Mouse (Mus musculus) bone marrow, adult 2 months (tissue): ENCODE measurements around the gene Ing3.

ENCODE experiments used
- CTCF ChIP-seq: fragments of 200-500 bp; IDR thresholded peaks from 2 replicates; pipeline ENCODE4 v1.5.1; 2011; ENCODE audit warnings: low read length, control low read depth; ENCODE audit not compliant: control insufficient read depth, insufficient read depth
- POLR2A ChIP-seq: fragments of 200-500 bp; IDR thresholded peaks from 2 replicates; pipeline ENCODE4 v1.6.1; 2011; ENCODE audit warnings: low read depth, mild to moderate bottlenecking, control low read depth, low read length, borderline replicate concordance; ENCODE audit not compliant: control insufficient read depth

DNA sequence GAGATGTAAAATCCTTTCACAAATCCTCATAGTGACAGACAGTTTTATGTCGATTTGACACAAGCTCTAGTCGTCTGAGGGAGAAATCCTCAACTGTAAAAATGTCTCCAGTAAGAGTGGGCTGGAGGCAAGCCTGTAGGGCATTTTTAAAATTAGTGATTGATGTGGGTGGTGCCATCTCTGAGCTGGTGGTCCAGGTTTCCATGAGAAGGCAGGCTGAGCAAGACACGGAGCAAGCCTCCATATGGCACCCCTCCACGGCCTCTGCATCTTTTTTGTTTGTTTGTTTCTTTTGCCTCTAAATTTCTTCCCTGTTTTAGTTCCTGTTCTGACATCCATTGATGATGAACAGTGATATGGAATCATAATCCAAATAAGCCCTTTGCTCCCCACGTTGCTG is 63.1 kb downstream of the Ing3 start:
- TF ChIP-seq CTCF: no peak
- TF ChIP-seq POLR2A: no peak
